Mouse (Mus musculus): ENCODE data around the gene Asb17. TPM values are rescaled to one million over a fixed set of nuclear protein-coding genes. Genes with fewer than 3 reads are reported as not detected.
A peak's percentile ranks its signal among the peaks of the same experiment; 100 is the strongest.

Asb17 gene
- total RNA-seq, 2 experiments from 2014 or later: not detected

- no peak for DNase-seq
Measured at GRCm38 (mm10) chr3:153889188-153889781, 45.3 kb downstream of the Asb17 start.

- no peak for DNase-seq
Measured at GRCm38 (mm10) chr3:153895454-153895853, 51.4 kb downstream of the Asb17 start.

- DNase-seq: no peak
Measured at GRCm38 (mm10) chr3:153897216-153897615, 53.2 kb downstream of the Asb17 start.

GRCm38 (mm10) chr3:153901904-153902303 is 57.9 kb downstream of the Asb17 start:
- DNase-seq: no peak

DNA sequence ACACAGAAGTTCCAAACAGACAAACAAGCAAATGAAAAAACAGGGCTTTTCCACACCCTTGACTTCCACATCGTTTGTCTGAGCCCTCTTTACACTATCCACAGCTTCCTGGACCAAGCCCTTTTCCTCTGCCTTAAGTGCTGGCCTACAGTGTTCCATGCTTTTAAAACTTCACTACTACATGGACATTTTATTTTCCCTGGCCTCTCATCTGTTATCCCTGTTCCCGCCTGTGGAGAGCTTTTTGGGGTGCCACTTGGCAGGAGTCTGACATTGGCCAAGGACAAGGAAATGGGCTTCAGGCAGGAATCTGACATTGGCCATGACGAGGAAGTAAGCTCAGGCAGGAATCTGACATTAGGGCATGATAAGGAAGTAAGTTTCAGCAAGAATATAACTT is 58.6 kb downstream of the Asb17 start:
- no peak for DNase-seq

DNA sequence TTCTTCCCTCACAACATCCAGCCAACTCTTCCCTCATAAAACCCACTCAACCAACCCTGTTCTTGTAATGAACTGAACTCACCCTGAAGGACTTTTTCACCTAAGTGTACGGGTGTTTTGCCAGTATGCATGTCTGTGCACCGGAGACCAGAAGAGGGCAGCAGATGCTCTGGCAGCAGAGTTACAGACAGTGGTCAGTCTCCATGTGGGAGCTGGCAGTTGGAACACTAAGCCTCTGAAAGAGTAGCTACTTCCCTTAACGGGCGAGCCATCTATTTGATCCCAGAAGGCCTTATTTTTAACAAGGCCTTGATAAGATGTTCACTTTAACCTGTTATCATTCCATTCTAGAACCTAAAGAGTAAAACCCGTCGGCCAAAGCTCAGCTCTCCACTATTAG is 60.6 kb downstream of the Asb17 start:
- DNase-seq: peak; percentile 63

Other genes with a start within 250 kb of the Asb17 start
- gene St6galnac3, start 119.0 kb upstream of the Asb17 start, total RNA-seq (2021): 10 to 100 TPM; 13.3 to 14.4 TPM
- under 1 TPM; 0.21 to 0.24 TPM for gene Msh4, start 61.9 kb downstream of the Asb17 start, total RNA-seq (2021)
- 10 to 100 TPM; 79.4 to 82.2 TPM for gene Rabggtb, start 68.8 kb downstream of the Asb17 start, total RNA-seq (2021)
- 1,000 to 10,000 TPM; 1,259 to 1,274 TPM for gene Acadm, start 100.4 kb downstream of the Asb17 start, total RNA-seq (2021)
- gene Slc44a5, start 129.2 kb downstream of the Asb17 start, total RNA-seq (2021): under 1 TPM; 0.51 to 0.82 TPM

All from adrenal gland, postnatal 10 days (tissue).